In genomic region chr2:167121228-167121627, GRCm38 (mm10) we compare ENCODE assay signal across 10 mouse cellular contexts. TPM values are rescaled to one million over a fixed set of nuclear protein-coding genes. Genes with fewer than 3 reads are reported as not detected.
DNase-seq lines count a peak whose midpoint lies in the region; ATAC-seq and TF ChIP-seq lines count a peak whose summit lies in the region.
"Had no signal": no experiment of that assay in that cellular context is flagged by ENCODE, and none has a peak within 500 bp of the region (broad histone marks: within the 10 kb centered on the region; RNA-seq: fewer than 3 reads in every experiment).

No protein-coding gene starts in this region.

- H3K36me3 ChIP-seq in thymus, adult 2 months (ENCODE audit: control insufficient read depth, insufficient read depth, low read length): no peaks in the 10 kb centered on the region
- H3K36me3 ChIP-seq: embryonic facial prominence, embryonic 13.5 days; midbrain, embryonic 12.5 days had no signal

- 90% methylated on average over 6 of the region's 6 CpGs for WGBS in thymus, adult 2 months

- no peaks in the 10 kb centered on the region for H3K27me3 ChIP-seq in thymus, adult 2 months (ENCODE audit: control insufficient read depth, insufficient read depth, low read length)
- H3K27me3 ChIP-seq: embryonic facial prominence, embryonic 13.5 days; midbrain, embryonic 12.5 days had no signal

- H3K27ac ChIP-seq in left cerebral cortex, adult 2 months: peak overlapping the region; percentile 53
- H3K27ac ChIP-seq in thymus, adult 2 months (ENCODE audit: control insufficient read depth, insufficient read depth, low read length): no peak overlapping the region
- H3K27ac ChIP-seq: embryonic facial prominence, embryonic 13.5 days; midbrain, embryonic 12.5 days had no signal

- no peak for TF ChIP-seq POLR2A in thymus, adult 2 months (IDR thresholded peaks at IDR 0.05; ENCODE audit: control insufficient read depth, extremely low read depth, insufficient read depth, low read length, poor library complexity)

- no peak; the same call in 1 of the 2 replicates for TF ChIP-seq CTCF in left cerebral cortex, adult 2 months (IDR thresholded peaks at IDR 0.05)
- TF ChIP-seq CTCF in thymus, adult 2 months (IDR thresholded peaks at IDR 0.05; ENCODE audit: borderline replicate concordance, control insufficient read depth, extremely low read depth, insufficient read depth, low read length, poor library complexity): no peak

- H3K4me1 ChIP-seq in thymus, adult 2 months (replicated peaks; ENCODE audit: control insufficient read depth, insufficient read depth, low read length): no peaks in the 10 kb centered on the region

- DNase-seq in left cerebral cortex, adult 2 months (ENCODE audit: extremely low spot score in 1 of 2, low spot score in 2 of 2): no peak
- DNase-seq in left cerebral cortex, postnatal 36 days (ENCODE audit: low spot score in 2 of 2): no peak
- peak; percentile 75 to 87 for DNase-seq in heart, adult 9 months (ENCODE audit: low spot score in 2 of 2)
- DNase-seq in kidney, postnatal 25 days: peak; percentile 86 to 94
- peak; percentile 25 for DNase-seq in skeletal muscle tissue, adult 2 months (ENCODE audit: low read depth, low spot score)
- no peak for DNase-seq in thymus, adult 2 months
- DNase-seq in spleen, adult 12 weeks (ENCODE audit: low spot score): no peak

- intact Hi-C loops in left cerebral cortex, adult 2 months (cut with DNase I): no loop called here
- intact Hi-C loops in left cerebral cortex, postnatal 36 days (cut with DNase I): no loop called here

- ATAC-seq in CD4-positive, CD25-positive, alpha-beta regulatory T cell, adult 4 months: no peak

- no peak overlapping the region for H3K4me3 ChIP-seq in left cerebral cortex, adult 2 months
- no peak overlapping the region for H3K4me3 ChIP-seq in thymus, adult 2 months (ENCODE audit: control insufficient read depth, insufficient read depth, low read length)
- H3K4me3 ChIP-seq: embryonic facial prominence, embryonic 13.5 days; midbrain, embryonic 12.5 days had no signal

RNA-seq across cellular contexts. Expression of gene Znfx1, which starts 58.4 kb away (rescaled TPM):
- total RNA-seq in left cerebral cortex, adult 2 months (2021): 10 to 100 TPM; 76.7 to 80.7 TPM
- 10 to 100 TPM; 69.8 to 73.5 TPM for total RNA-seq in left cerebral cortex, postnatal 36 days (2021)
- 10 to 100 TPM; 18.1 to 27.6 TPM for polyA plus RNA-seq in CD4-positive, CD25-positive, alpha-beta regulatory T cell, adult 4 months (2017; shearing (Covaris generic))
- 46.0 and 46.9 TPM in 2 replicates for polyA plus RNA-seq in thymus, adult 2 months (2012; rRNA removed)

Comparison
In these comparisons a context has a peak if more than half of its experiments do, and no peak if none do; other contexts are left out.
1. DNase-seq: peak in heart, adult 9 months (2 of 2), kidney, postnatal 25 days (2 of 2) and skeletal muscle tissue, adult 2 months (single experiment); none in left cerebral cortex, adult 2 months (0 of 2), left cerebral cortex, postnatal 36 days (0 of 2), thymus, adult 2 months (single experiment) and spleen, adult 12 weeks (single experiment).